Mouse (Mus musculus): ENCODE measurements around the gene Dock9.

GRCm38 (mm10) chr14:121585906-121586765 is 211.5 kb downstream of the Dock9 start:
- TF ChIP-seq POLR2A (IDR thresholded peaks at IDR 0.05; ENCODE audit: borderline replicate concordance, low read depth, low read length) = no peak
- TF ChIP-seq CTCF (IDR thresholded peaks at IDR 0.05; ENCODE audit: low read depth, low read length) = no peak
